Mouse (Mus musculus) heart, adult 2 months (tissue): ENCODE measurements around the gene Zfp617. TPM values are rescaled to one million over a fixed set of nuclear protein-coding genes. Genes with fewer than 3 reads are reported as not detected.

ENCODE experiments used
- DNase-seq, 2 experiments: peaks; one replicate each; pipeline ENCODE4 v3.0.0; 2021
- H3K27ac ChIP-seq: fragments of 200-600 bp; 2 replicates; pipeline ENCODE4 v1.8.1; 2022
- H3K27me3 ChIP-seq: fragments of 200-500 bp; 2 replicates; pipeline ENCODE4 v1.6.1; 2012; ENCODE audit warnings: mild to moderate bottlenecking, low read length, inconsistent platforms, mixed read lengths; ENCODE audit not compliant: control insufficient read depth, insufficient read depth
- H3K36me3 ChIP-seq: fragments of 200-500 bp; 2 replicates; pipeline ENCODE4 v1.6.1; 2012; ENCODE audit warnings: low read length, inconsistent platforms; ENCODE audit not compliant: control insufficient read depth, insufficient read depth
- H3K4me1 ChIP-seq: fragments of 200-500 bp; 2 replicates; pipeline ENCODE4 v1.6.1; 2011; ENCODE audit warnings: low read length; ENCODE audit not compliant: control insufficient read depth, insufficient read depth
- H3K4me3 ChIP-seq: fragments of 200-600 bp; 2 replicates; pipeline ENCODE4 v1.8.1; 2022
- H3K79me2 ChIP-seq: fragments of 200-500 bp; replicated peaks from 2 replicates; pipeline ENCODE4 v1.6.1; 2012; ENCODE audit warnings: mild to moderate bottlenecking, inconsistent platforms, low read length, moderate library complexity, mixed read lengths; ENCODE audit not compliant: control insufficient read depth, insufficient read depth
- H3K9ac ChIP-seq: fragments of 200-500 bp; 2 replicates; pipeline ENCODE4 v1.6.1; 2012; ENCODE audit warnings: low read depth, mild to moderate bottlenecking, control low read depth, inconsistent platforms, low read length, mixed read lengths
- CTCF ChIP-seq: fragments of 200-600 bp; IDR thresholded peaks from 2 replicates; pipeline ENCODE4 v1.8.1; 2022; ENCODE audit warnings: antibody characterized with exemption, mild to moderate bottlenecking, moderate library complexity
- EP300 ChIP-seq: fragments of 200-500 bp; IDR thresholded peaks from 2 replicates; pipeline ENCODE4 v1.6.1; 2011; ENCODE audit warnings: low read depth, low read length, control low read depth; ENCODE audit not compliant: insufficient read depth
- POLR2A ChIP-seq: fragments of 200-500 bp; IDR thresholded peaks from 2 replicates; pipeline ENCODE4 v1.6.1; 2011; ENCODE audit warnings: mild to moderate bottlenecking, low read depth, low read length, control low read depth; ENCODE audit not compliant: insufficient read depth
- WGBS: fragments of 180-500 bp; shearing (Covaris S2); methylation state at CpG from one replicate; pipeline ENCODE4 v1.1.7; 2018; 5-methylcytosine and 5-hydroxymethylcytosine counted together
- intact Hi-C: fragments of 180-260 bp; cut with DNase I; formaldehyde crosslinking; loops from one replicate; pipeline ENCODE4 v1.15.1; 2025
- polyA plus RNA-seq: library from polyadenylated mRNA; depleted of rRNA; stranded (reverse); fragments of >200 nt; gene quantifications from 2 replicates; pipeline ENCODE4 v1.2.3, GENCODE M21; 2012
- total RNA-seq, 2 experiments: library from RNA; stranded (reverse); gene quantifications; 2 replicates each; pipeline ENCODE4 v1.2.3; 2021

Gene Zfp617
- total and polyA plus RNA-seq, 3 experiments: 4.7 to 24.4 (median 19.8) TPM

- Histone ChIP-seq H3K79me2 (no peaks in the 10 kb centered on the region), H3K4me3 (no peak overlapping the region), H3K27ac (no peak overlapping the region), H3K27me3 (no peaks in the 10 kb centered on the region), H3K9ac (no peak overlapping the region), H3K4me1 (no peaks in the 10 kb centered on the region; the same call in 1 of the 2 replicates), H3K36me3 (no peaks in the 10 kb centered on the region)
- TF ChIP-seq POLR2A (no peak), CTCF (no peak), EP300 (no peak)
- WGBS: 97% methylated on average over 1 of the region's 1 CpGs
- DNase-seq: no peak
- intact Hi-C loops: loop anchor here (5.0 kb wide), 2 partner anchors 45 to 65 kb away; partner anchors contain the start of gene Zfp961
Observed at GRCm38 (mm10) chr8:71906809-71907208, 1.6 kb upstream of the Zfp617 start.

DNA sequence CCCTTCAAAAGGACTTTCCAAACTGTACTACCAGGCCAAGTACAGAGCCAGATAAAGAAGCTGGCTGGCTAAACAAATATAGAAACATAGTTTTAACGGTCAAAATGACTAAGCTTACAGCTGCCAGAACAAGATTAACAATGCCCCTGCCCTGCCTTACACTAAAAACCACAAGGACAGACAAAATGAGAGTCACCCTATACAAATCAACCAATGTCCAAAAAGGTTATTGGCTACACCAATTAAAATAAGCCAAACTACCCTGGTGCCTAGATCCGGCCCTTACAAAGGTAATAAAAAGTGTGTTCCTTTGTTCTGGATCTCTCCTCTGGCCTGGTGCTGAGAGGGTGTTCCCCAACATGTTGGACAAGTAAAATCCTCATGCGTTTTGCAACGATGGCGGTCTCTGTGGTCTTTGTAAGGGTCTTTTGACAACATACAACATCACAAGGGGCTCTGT is 607 bp upstream of the Zfp617 start:
- Histone ChIP-seq H3K9ac (no peak overlapping the region), H3K4me1 (no peaks in the 10 kb centered on the region; the same call in 1 of the 2 replicates), H3K4me3 (no peak overlapping the region; the same call in 1 of the 2 replicates), H3K79me2 (no peaks in the 10 kb centered on the region), H3K27me3 (no peaks in the 10 kb centered on the region), H3K27ac (peak overlapping the region; percentile 94), H3K36me3 (no peaks in the 10 kb centered on the region)
- intact Hi-C loops: loop anchor here (1.0 to 5.0 kb wide), 3 partner anchors 15 to 64 kb away; partner anchors contain the start of gene Zfp961
- no peak for DNase-seq
- 91% methylated on average over 5 of the region's 5 CpGs for WGBS
- TF ChIP-seq POLR2A (no peak), CTCF (no peak), EP300 (no peak)

DNA sequence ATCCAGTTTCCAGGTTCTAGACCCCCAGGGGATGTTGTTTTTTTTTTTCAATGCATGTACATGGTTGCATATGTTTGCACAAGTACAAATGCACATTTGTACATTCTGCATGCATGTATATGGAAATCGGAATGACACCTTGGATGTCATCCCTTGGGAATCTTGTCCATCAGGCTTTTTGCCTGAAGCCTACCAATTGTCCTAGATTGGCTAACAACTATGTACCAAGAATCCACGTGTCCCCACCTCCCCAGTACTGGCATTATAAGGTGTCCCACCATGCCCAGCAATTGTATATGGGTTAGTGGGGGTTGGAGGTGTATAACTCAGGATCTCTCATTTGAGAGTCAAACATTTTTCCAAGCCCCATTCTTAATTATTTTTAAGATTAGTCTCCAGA is 3.9 kb downstream of the Zfp617 start:
- H3K9ac ChIP-seq: no peak overlapping the region
- intact Hi-C loops: no loop called here
- no peak for TF ChIP-seq EP300

GRCm38 (mm10) chr8:71922567-71923401 is 14.3 kb downstream of the Zfp617 start:
- peak overlapping the region; percentile 97 for H3K27ac ChIP-seq
- intact Hi-C loops: loop anchor here (1.0 to 5.0 kb wide), 4 partner anchors 14 to 800 kb away; partner anchors contain the start of genes Sin3b, Zfp617, Zfp709 and Zfp882
- peak overlapping the region; percentile 84 for H3K4me3 ChIP-seq
- H3K79me2 ChIP-seq: peaks cover 3% of the 10 kb centered on the region
- H3K36me3 ChIP-seq: peaks cover 9% of the 10 kb centered on the region
- TF ChIP-seq CTCF (no peak), POLR2A (peak; percentile 77), EP300 (peak; percentile 43; the same call in 1 of the 2 replicates)
- WGBS: under 1% methylated on average over 57 of the region's 57 CpGs
- DNase-seq: peak; percentile 94 to 97
- H3K4me1 ChIP-seq: peaks cover 2% of the 10 kb centered on the region
- peak overlapping the region; percentile 85 for H3K9ac ChIP-seq
- no peaks in the 10 kb centered on the region for H3K27me3 ChIP-seq

More for the DNA sequence above, 3.9 kb downstream of the Zfp617 start:
- no peaks in the 10 kb centered on the region; the same call in 1 of the 2 replicates for H3K4me1 ChIP-seq
- no peak overlapping the region for H3K27ac ChIP-seq
- WGBS: 90% methylated on average over 2 of the region's 2 CpGs
- H3K36me3 ChIP-seq: no peaks in the 10 kb centered on the region
- no peak for DNase-seq
- H3K4me3 ChIP-seq: no peak overlapping the region
- H3K27me3 ChIP-seq: no peaks in the 10 kb centered on the region
- H3K79me2 ChIP-seq: no peaks in the 10 kb centered on the region

DNA sequence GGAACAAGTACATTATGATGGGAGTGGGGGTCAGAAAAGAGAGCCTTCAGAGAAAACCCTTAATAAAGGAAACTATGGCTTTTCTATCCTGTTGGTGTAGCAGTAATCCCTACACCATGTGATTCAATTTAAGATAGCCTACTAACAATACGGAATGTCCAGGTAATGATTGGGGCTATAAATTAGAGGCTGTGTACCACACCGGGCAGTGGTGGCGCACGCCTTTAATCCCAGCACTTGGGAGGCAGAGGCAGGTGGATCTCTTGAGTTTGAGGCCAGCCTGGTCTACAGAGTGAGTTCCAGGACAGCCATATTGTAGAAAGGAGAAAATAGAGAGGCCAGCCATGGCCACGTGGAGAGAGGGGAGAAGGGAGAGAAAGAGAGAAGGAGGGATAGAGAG is 17.4 kb downstream of the Zfp617 start:
- no peak for TF ChIP-seq POLR2A
- no peak for TF ChIP-seq EP300
- no peak for TF ChIP-seq CTCF

GRCm38 (mm10) chr8:71926551-71926950 is 18.1 kb downstream of the Zfp617 start:
- DNase-seq: no peak
- 60% methylated on average over 3 of the region's 3 CpGs for WGBS
- H3K9ac ChIP-seq: no peak overlapping the region
- TF ChIP-seq EP300 (no peak), CTCF (no peak), POLR2A (no peak)
- peaks cover 2% of the 10 kb centered on the region for H3K4me1 ChIP-seq
- intact Hi-C loops: no loop called here
- peaks cover 3% of the 10 kb centered on the region for H3K79me2 ChIP-seq
- no peak overlapping the region for H3K27ac ChIP-seq
- H3K27me3 ChIP-seq: no peaks in the 10 kb centered on the region
- H3K36me3 ChIP-seq: peaks cover 14% of the 10 kb centered on the region
- no peak overlapping the region for H3K4me3 ChIP-seq

More for the DNA sequence above, 17.4 kb downstream of the Zfp617 start:
- Histone ChIP-seq H3K9ac (no peak overlapping the region), H3K79me2 (peaks cover 3% of the 10 kb centered on the region), H3K27ac (no peak overlapping the region), H3K4me3 (no peak overlapping the region), H3K36me3 (peaks cover 14% of the 10 kb centered on the region), H3K4me1 (peaks cover 2% of the 10 kb centered on the region), H3K27me3 (no peaks in the 10 kb centered on the region)
- no peak for DNase-seq
- intact Hi-C loops: no loop called here
- WGBS: 96% methylated on average over 5 of the region's 5 CpGs
